Mouse (Mus musculus) E14TG2a.4 (cell line): ENCODE data around the gene Slc6a4.

Source experiments
- CTCF ChIP-seq: conservative IDR thresholded peaks from 2 replicates; pipeline ENCODE4 v1.5.1; 2014; ENCODE audit warnings: low read length
- NANOG ChIP-seq: IDR thresholded peaks from 2 replicates; pipeline ENCODE4 v1.6.1; 2014; ENCODE audit warnings: borderline replicate concordance, low read length, mixed read lengths
- POU5F1 ChIP-seq: IDR thresholded peaks from 2 replicates; pipeline ENCODE4 v1.6.1; 2014; ENCODE audit warnings: low read length, borderline replicate concordance

DNA sequence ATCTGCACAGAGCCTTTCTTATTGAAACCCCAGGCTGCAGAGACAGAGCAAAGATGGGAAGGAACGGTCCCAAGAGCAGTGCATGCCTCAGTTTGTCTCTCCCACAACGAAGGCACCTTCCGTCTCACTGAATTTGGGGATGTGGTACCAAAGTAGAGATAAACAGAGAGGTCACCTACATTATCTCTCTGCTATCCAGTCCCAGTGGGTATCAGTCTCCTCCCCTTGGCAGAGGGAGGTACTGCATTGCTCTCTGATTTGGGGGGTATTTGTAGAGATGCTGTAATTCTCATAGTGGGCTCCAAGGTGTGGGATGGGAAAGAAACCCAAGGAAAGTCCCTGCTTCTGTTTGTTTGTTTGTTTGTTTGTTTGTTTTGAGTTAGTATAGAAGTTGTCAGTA, 28.2 kb downstream of the Slc6a4 start:
- peak; percentile 30; the same call in 1 of the 2 replicates for TF ChIP-seq CTCF
- no peak for TF ChIP-seq POU5F1
- no peak for TF ChIP-seq NANOG
